Mouse (Mus musculus): ENCODE measurements around the gene Cmtm6.

DNA sequence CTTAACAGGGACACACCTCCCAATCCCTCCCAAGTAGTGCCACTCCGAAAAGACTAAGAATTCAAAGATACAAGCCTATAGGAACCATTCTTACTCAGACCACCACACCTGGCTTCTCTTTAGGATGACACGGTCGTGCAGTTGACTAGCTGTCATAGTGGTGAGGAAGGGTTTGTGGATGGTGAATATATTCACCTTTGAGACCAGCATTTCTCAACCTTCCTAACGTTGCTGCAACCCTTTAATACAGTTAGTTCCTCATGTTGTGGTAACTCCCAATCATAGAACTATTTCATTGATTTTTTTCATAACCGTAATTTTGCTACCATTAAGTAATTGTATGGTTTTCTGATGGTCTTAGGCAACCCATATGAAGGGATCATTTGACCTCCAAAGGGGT, 56.2 kb downstream of the Cmtm6 start:
- no peak for TF ChIP-seq POLR2A (IDR thresholded peaks at IDR 0.05; ENCODE audit: extremely low read depth, insufficient read depth, low read length)
- no peak for TF ChIP-seq CTCF (IDR thresholded peaks at IDR 0.05; ENCODE audit: low read depth, low read length)

Data from liver, adult 2 months (tissue).